8 mouse cellular contexts compared by ENCODE assay signal in the genomic region with DNA sequence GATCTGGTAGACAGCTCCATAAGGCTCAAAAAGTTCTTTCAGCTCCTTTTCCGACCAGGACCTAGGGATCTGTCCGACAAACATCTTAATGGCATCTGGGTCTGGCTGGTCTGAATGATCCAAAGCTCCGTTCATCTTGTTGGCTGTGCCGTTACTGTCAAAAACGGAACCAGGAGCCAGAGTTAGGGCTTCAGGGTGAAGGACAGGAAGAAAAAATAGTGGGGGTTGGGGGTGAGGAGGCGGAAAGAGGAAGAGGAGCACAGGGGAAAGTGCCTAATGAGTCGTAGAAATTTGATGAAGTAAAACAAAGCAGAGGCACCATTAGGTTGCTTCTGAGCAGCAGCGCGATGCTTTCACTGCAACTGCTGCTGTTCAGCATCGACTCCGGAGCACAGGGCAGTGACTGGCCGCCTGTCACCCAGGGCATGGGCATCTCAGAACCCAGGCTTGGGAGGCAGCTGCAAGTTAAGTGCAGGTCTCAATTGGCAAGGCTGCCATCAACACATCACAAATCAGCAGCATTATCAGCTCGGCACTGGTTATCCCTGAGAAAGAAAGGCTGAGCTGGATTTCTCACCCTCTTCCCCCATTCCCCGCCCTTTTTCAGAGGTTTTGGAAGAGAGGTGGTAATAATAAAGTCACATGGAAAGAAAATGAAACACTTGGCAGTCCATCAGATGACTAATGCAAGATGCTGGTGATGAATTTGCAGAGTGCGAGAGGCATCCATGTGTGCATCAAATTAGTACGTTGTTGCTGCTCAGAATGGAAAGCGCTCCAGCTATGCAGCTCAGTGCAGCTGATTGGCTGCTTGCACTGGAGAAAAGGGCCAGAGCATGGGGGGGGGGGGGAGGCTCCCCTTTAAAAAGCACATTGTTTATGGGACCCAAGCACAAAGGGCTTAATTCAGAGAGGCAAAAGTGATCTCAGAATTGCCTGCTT.
DNase-seq lines count a peak whose midpoint lies in the region; ATAC-seq lines count a peak whose summit lies in the region.

No protein-coding gene starts in this region.

- H3K27ac ChIP-seq in embryonic facial prominence, embryonic 14.5 days (replicated peaks; ENCODE audit: low read depth, low read length): peak overlapping the region; percentile 54

- no peaks in the 10 kb centered on the region for H3K9me3 ChIP-seq in embryonic facial prominence, embryonic 14.5 days (ENCODE audit: control insufficient read depth, low read length)

- peak; percentile 12 for ATAC-seq in activated CD4-positive, CD25-positive, alpha-beta regulatory T cell, adult 4 months
- peak; percentile 83 for ATAC-seq in embryonic facial prominence, embryonic 14.5 days (ENCODE audit: low read depth)
- ATAC-seq in megakaryocyte-erythroid progenitor cell, adult 5-6 weeks (replicated peaks; ENCODE audit: low FRiP score, low TSS enrichment, poor library complexity, severe bottlenecking): peak; percentile 54

- no peaks in the 10 kb centered on the region for H3K27me3 ChIP-seq in embryonic facial prominence, embryonic 14.5 days (replicated peaks; ENCODE audit: control insufficient read depth, insufficient read depth, low read length)

- peak; percentile 57 for DNase-seq in CD4-positive, CD25-positive, alpha-beta regulatory T cell, adult 2 months (ENCODE audit: low read depth, low spot score)
- peak; percentile 91 for DNase-seq in embryonic facial prominence, embryonic 14.5 days (ENCODE audit: low spot score)
- peak; percentile 40 to 42 for DNase-seq in heart, postnatal 10 days
- peak; percentile 77 to 79 for DNase-seq in left cerebral cortex, adult 9 months (ENCODE audit: low spot score in 2 of 2)
- peak; percentile 49 for DNase-seq in skeletal muscle tissue, adult 2 months (ENCODE audit: low read depth, low spot score)
- no peak for DNase-seq in ovary, adult 18-20 months (ENCODE audit: low spot score)

- peak overlapping the region; percentile 50 for H3K9ac ChIP-seq in embryonic facial prominence, embryonic 14.5 days (ENCODE audit: low read depth, low read length)

- WGBS in embryonic facial prominence, embryonic 14.5 days: 9% methylated on average over 17 of the region's 17 CpGs

- no peaks in the 10 kb centered on the region for H3K36me3 ChIP-seq in embryonic facial prominence, embryonic 14.5 days (ENCODE audit: control insufficient read depth, insufficient read depth, low read length)

- H3K4me3 ChIP-seq in embryonic facial prominence, embryonic 14.5 days (ENCODE audit: low read depth, low read length): peak overlapping the region; percentile 30

- intact Hi-C loops in heart, postnatal 10 days (cut with DNase I): no loop called here

- peak overlapping the region; percentile 71 for H3K4me2 ChIP-seq in embryonic facial prominence, embryonic 14.5 days (ENCODE audit: low read depth, low read length)

- 0 out of 2 replicates have a peak, but pooled peaks cover 16% of the 10 kb centered on the region for H3K4me1 ChIP-seq in embryonic facial prominence, embryonic 14.5 days (ENCODE audit: control insufficient read depth, insufficient read depth, low read length)

Comparison
In these comparisons a context has a peak if more than half of its experiments do, and no peak if none do; other contexts are left out.
1. ATAC-seq: peak in every context shown above with its lines; median percentile 83 in embryonic facial prominence, embryonic 14.5 days; 54 in megakaryocyte-erythroid progenitor cell, adult 5-6 weeks; 12 in activated CD4-positive, CD25-positive, alpha-beta regulatory T cell, adult 4 months.